10 mouse cellular contexts compared by ENCODE assay signal in genomic region chr19:8710057-8710456, GRCm38 (mm10). TPM values are rescaled to one million over a fixed set of nuclear protein-coding genes. Genes with fewer than 3 reads are reported as not detected.
DNase-seq lines count a peak whose midpoint lies in the region; ATAC-seq lines count a peak whose summit lies in the region.
"Had no signal": no experiment of that assay in that cellular context is flagged by ENCODE, and none has a peak within 500 bp of the region (broad histone marks: within the 10 kb centered on the region; RNA-seq: fewer than 3 reads in every experiment).

No protein-coding gene starts in this region.

- WGBS in heart, embryonic 14.5 days = 95% methylated on average over 2 of the region's 2 CpGs
- WGBS in liver, embryonic 15.5 days (ENCODE audit: insufficient replicate concordance) = 96% methylated on average over 2 of the region's 2 CpGs

- H3K9ac ChIP-seq in heart, embryonic 14.5 days (ENCODE audit: low read length) = peak overlapping the region; percentile 50; the same call in 1 of the 2 replicates
- H3K9ac ChIP-seq in liver, embryonic 15.5 days = no peak overlapping the region

- peaks cover 64% of the 10 kb centered on the region for H3K36me3 ChIP-seq in heart, embryonic 14.5 days (ENCODE audit: control insufficient read depth, insufficient read depth, low read length)
- H3K36me3 ChIP-seq in liver, embryonic 15.5 days (replicated peaks) = peaks cover 68% of the 10 kb centered on the region

- no peak for DNase-seq in heart, postnatal 25 days (ENCODE audit: low spot score)
- DNase-seq in urinary bladder, postnatal 14 days (ENCODE audit: low spot score) = peak; percentile 51
- no peak for DNase-seq in urinary bladder, postnatal 4 days (ENCODE audit: low spot score in 2 of 2)
- no peak for DNase-seq in embryo, embryonic 11 days
- DNase-seq: right cerebral cortex, postnatal 14 days had no signal

- no peak overlapping the region for H3K4me3 ChIP-seq in heart, embryonic 14.5 days (ENCODE audit: control insufficient read depth in 1 of 2, insufficient read depth in 1 of 2, low read depth in 1 of 2, low read length in 2 of 2)
- H3K4me3 ChIP-seq in liver, embryonic 15.5 days (replicated peaks) = peak overlapping the region; percentile 91

- H3K4me2 ChIP-seq in heart, embryonic 14.5 days (ENCODE audit: low read length) = no peak overlapping the region
- H3K4me2 ChIP-seq in liver, embryonic 15.5 days = peak overlapping the region; percentile 76

- H3K27me3 ChIP-seq in heart, embryonic 14.5 days (ENCODE audit: control insufficient read depth, insufficient read depth, low read length) = no peaks in the 10 kb centered on the region
- H3K27me3 ChIP-seq in liver, embryonic 15.5 days = no peaks in the 10 kb centered on the region

- H3K27ac ChIP-seq in heart, embryonic 14.5 days (replicated peaks in 1 of 2; ENCODE audit: control insufficient read depth in 1 of 2, insufficient read depth in 1 of 2, low read depth in 2 of 2, low read length in 2 of 2) = peak overlapping the region in 1 of 2 experiments; percentile 21; a peak in 1 of 4 replicates
- 0 out of 2 replicates have a peak overlapping the region, but pooled peaks have one; percentile 38 for H3K27ac ChIP-seq in liver, embryonic 15.5 days (replicated peaks)

- H3K4me1 ChIP-seq in heart, embryonic 14.5 days (ENCODE audit: control insufficient read depth in 2 of 2, insufficient read depth in 2 of 2, low read length in 2 of 2) = peaks cover 7 to 32% of the 10 kb centered on the region in 2 experiments
- H3K4me1 ChIP-seq in liver, embryonic 15.5 days (replicated peaks) = peaks cover 77% of the 10 kb centered on the region

- ATAC-seq in heart, embryonic 14.5 days (ENCODE audit: insufficient number of reproducible peaks, insufficient read depth, low FRiP score, low read depth) = no peak
- no peak for ATAC-seq in liver, embryonic 15.5 days (ENCODE audit: insufficient read depth)
- no peak for ATAC-seq in megakaryocyte progenitor cell, adult 5-6 weeks (replicated peaks; ENCODE audit: poor library complexity)
- no peak for ATAC-seq in erythroid progenitor cell, adult 5-6 weeks (replicated peaks; ENCODE audit: low FRiP score, poor library complexity, severe bottlenecking)

- no peaks in the 10 kb centered on the region for H3K9me3 ChIP-seq in heart, embryonic 14.5 days (ENCODE audit: control insufficient read depth, low read length)
- no peaks in the 10 kb centered on the region for H3K9me3 ChIP-seq in liver, embryonic 15.5 days (replicated peaks)

- intact Hi-C loops in heart, postnatal 25 days (cut with DNase I) = loop anchor here (10.0 kb wide), 1 partner anchor 405 kb away; no protein-coding TSS in a partner anchor

RNA-seq across cellular contexts. Expression of gene Slc3a2, which starts 13.1 kb away (rescaled TPM):
- polyA plus RNA-seq in heart, embryonic 14.5 days (2014; fragmentation: Nextera tagmentation; extraction: Ambion mirVana) = 62.2 and 65.7 TPM in 2 replicates
- total RNA-seq in heart, postnatal 25 days (2021) = 10 to 100 TPM; 36.1 to 38.0 TPM
- polyA plus RNA-seq in liver, embryonic 15.5 days (2015; fragmentation: Nextera tagmentation; extraction: Ambion mirVana) = 124 and 132 TPM in 2 replicates
- total RNA-seq in megakaryocyte progenitor cell, adult 5-6 weeks (2015) = 69.3 and 73.0 TPM in 2 replicates
- 84.0 and 87.7 TPM in 2 replicates for total RNA-seq in megakaryocyte progenitor cell, adult 5-6 weeks (2017)
- 198 and 206 TPM in 2 replicates for total RNA-seq in erythroid progenitor cell, adult 5-6 weeks (2015; ENCODE audit: low replicate concordance)
- 242 and 266 TPM in 2 replicates for total RNA-seq in erythroid progenitor cell, adult 5-6 weeks (2017; ENCODE audit: low replicate concordance)

RNA-seq across cellular contexts. Expression of gene Wdr74, which starts 25.6 kb away (rescaled TPM):
- polyA plus RNA-seq in heart, embryonic 14.5 days (2014; fragmentation: Nextera tagmentation; extraction: Ambion mirVana) = 49.7 and 50.5 TPM in 2 replicates
- 10 to 100 TPM; 17.9 to 18.9 TPM for total RNA-seq in heart, postnatal 25 days (2021)
- polyA plus RNA-seq in liver, embryonic 15.5 days (2015; fragmentation: Nextera tagmentation; extraction: Ambion mirVana) = 48.8 and 53.0 TPM in 2 replicates
- total RNA-seq in megakaryocyte progenitor cell, adult 5-6 weeks (2015) = 111 and 112 TPM in 2 replicates
- 102 TPM in 2 replicates for total RNA-seq in megakaryocyte progenitor cell, adult 5-6 weeks (2017)
- total RNA-seq in erythroid progenitor cell, adult 5-6 weeks (2015; ENCODE audit: low replicate concordance) = 22.0 and 28.9 TPM in 2 replicates
- 10.7 and 15.0 TPM in 2 replicates for total RNA-seq in erythroid progenitor cell, adult 5-6 weeks (2017; ENCODE audit: low replicate concordance)

RNA-seq across cellular contexts. Expression of gene 1700092M07Rik, which starts 30.5 kb away (rescaled TPM):
- 1.2 TPM in 1 of 2 replicates, not detected in the other for polyA plus RNA-seq in heart, embryonic 14.5 days (2014; fragmentation: Nextera tagmentation; extraction: Ambion mirVana)
- not detected for total RNA-seq in heart, postnatal 25 days (2021)
- polyA plus RNA-seq in liver, embryonic 15.5 days (2015; fragmentation: Nextera tagmentation; extraction: Ambion mirVana) = 0.43 and 0.62 TPM in 2 replicates
- 1.2 and 4.4 TPM in 2 replicates for total RNA-seq in megakaryocyte progenitor cell, adult 5-6 weeks (2015)
- total RNA-seq in megakaryocyte progenitor cell, adult 5-6 weeks (2017) = not detected in 2 replicates
- not detected in 2 replicates for total RNA-seq in erythroid progenitor cell, adult 5-6 weeks (2015; ENCODE audit: low replicate concordance)
- total RNA-seq in erythroid progenitor cell, adult 5-6 weeks (2017; ENCODE audit: low replicate concordance) = not detected in 2 replicates
- polyA plus RNA-seq: large intestine, adult 2 months had no signal

RNA-seq across cellular contexts. Expression of gene Stx5a, which starts 31.2 kb away (rescaled TPM):
- polyA plus RNA-seq in heart, embryonic 14.5 days (2014; fragmentation: Nextera tagmentation; extraction: Ambion mirVana) = 81.4 and 83.5 TPM in 2 replicates
- 10 to 100 TPM; 27.6 to 31.0 TPM for total RNA-seq in heart, postnatal 25 days (2021)
- polyA plus RNA-seq in liver, embryonic 15.5 days (2015; fragmentation: Nextera tagmentation; extraction: Ambion mirVana) = 53.5 and 53.8 TPM in 2 replicates
- 32.5 and 45.3 TPM in 2 replicates for total RNA-seq in megakaryocyte progenitor cell, adult 5-6 weeks (2015)
- total RNA-seq in megakaryocyte progenitor cell, adult 5-6 weeks (2017) = 54.1 and 54.8 TPM in 2 replicates
- 67.0 and 97.7 TPM in 2 replicates for total RNA-seq in erythroid progenitor cell, adult 5-6 weeks (2015; ENCODE audit: low replicate concordance)
- 119 and 128 TPM in 2 replicates for total RNA-seq in erythroid progenitor cell, adult 5-6 weeks (2017; ENCODE audit: low replicate concordance)

RNA-seq across cellular contexts. Expression of gene Chrm1, which starts 46.5 kb away (rescaled TPM):
- polyA plus RNA-seq in heart, embryonic 14.5 days (2014; fragmentation: Nextera tagmentation; extraction: Ambion mirVana) = 0.12 TPM in 1 of 2 replicates, not detected in the other
- not detected for total RNA-seq in heart, postnatal 25 days (2021)
- 0.02 TPM in 1 of 2 replicates, not detected in the other for polyA plus RNA-seq in liver, embryonic 15.5 days (2015; fragmentation: Nextera tagmentation; extraction: Ambion mirVana)
- total RNA-seq in megakaryocyte progenitor cell, adult 5-6 weeks (2015) = 0.02 TPM in 1 of 2 replicates, not detected in the other
- total RNA-seq in megakaryocyte progenitor cell, adult 5-6 weeks (2017) = not detected in 2 replicates
- not detected in 2 replicates for total RNA-seq in erythroid progenitor cell, adult 5-6 weeks (2015; ENCODE audit: low replicate concordance)
- 0.26 TPM in 1 of 2 replicates, not detected in the other for total RNA-seq in erythroid progenitor cell, adult 5-6 weeks (2017; ENCODE audit: low replicate concordance)
